Mouse (Mus musculus): Measurements from ENCODE around the gene P4hb. TPM values are rescaled to one million over a fixed set of nuclear protein-coding genes. Genes with fewer than 3 reads are reported as not detected.

P4hb gene
- polyA plus RNA-seq (2015; fragmentation: Nextera tagmentation; extraction: Ambion mirVana), result 256 and 259 TPM in 2 replicates

DNA sequence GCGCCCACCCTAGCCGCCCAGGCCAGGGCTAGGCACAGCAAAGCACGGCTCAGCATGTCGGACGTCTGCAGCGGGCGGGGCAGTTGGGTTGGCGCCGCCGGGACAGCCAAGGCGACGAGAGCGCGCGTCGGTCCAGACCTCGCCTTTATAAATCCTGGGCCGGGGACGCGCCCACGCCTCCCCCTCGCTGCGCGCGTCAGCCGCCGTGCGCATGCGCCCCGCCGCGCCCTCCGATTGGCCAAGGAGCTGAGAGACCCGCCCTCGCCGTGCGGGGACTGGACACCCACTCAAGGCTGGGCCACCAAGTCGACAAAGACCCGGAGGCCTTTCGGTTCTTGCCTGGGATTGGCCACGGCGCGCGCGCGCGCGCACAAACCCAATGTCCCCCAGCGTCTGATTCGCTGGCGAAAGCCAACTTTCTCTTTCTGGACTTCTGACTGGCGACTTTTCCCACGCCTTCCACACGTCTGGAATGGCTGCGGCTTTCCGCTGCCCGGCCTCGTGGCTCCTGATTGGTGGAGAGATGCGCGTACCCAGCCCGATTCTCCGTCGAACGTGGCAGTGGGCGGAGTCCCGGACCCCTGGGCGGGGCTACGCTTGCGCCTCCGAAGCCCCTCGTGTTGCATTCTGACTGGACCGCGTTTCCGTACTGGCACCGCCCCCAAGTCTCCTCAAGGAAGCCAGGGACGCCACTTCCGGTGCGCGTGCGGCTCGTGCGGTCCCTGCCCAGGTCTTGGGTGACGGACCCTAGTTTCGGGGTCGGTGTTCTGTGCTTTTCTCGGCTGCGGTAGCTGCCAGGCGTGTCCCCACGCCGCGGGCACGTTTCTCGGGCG lies at the start of gene P4hb:
P4hb (minus strand) TSS at position 502 of the 833 bp plus-strand sequence.
- Histone ChIP-seq H3K9me3 (no peaks in the 10 kb centered on the region), H3K4me1 (peaks cover 23% of the 10 kb centered on the region), H3K27ac (peak within 1 kb of the TSS; percentile 93), H3K36me3 (replicated peaks) (peaks cover 22% of the 10 kb centered on the region), H3K9ac (peak within 1 kb of the TSS; percentile 89), H3K4me3 (peak within 1 kb of the TSS; percentile 80), H3K4me2 (peak within 1 kb of the TSS; percentile 90), H3K27me3 (replicated peaks) (no peaks in the 10 kb centered on the region)
- peak; percentile 98 for ATAC-seq (replicated peaks)
- under 1% methylated on average over 94 of the region's 94 CpGs for WGBS

DNA sequence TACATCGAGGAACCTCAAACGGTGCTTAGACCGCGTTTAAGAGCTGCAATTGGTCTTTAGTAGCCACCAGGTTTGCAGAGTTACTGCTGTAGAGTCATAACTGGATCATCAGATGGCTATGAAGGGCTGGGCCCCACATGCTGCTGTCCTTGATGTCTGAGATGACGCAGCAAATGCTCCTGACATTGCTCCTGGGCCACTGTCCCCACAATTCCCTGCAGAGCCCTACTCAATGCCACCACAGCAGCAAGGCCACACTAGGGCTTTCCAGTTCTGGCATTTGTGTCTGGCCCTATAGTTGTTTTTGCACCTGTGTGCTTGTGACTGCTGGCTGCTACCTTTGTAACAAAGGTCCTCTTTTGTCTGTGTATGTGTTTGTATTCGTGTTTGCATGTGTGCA lies 49.8 kb upstream of the P4hb start:
- no peak for ATAC-seq (replicated peaks)
- peaks cover 22% of the 10 kb centered on the region for H3K4me1 ChIP-seq
- peaks cover 37% of the 10 kb centered on the region for H3K36me3 ChIP-seq (replicated peaks)
- no peaks in the 10 kb centered on the region for H3K27me3 ChIP-seq (replicated peaks)
- no peak overlapping the region for H3K27ac ChIP-seq
- no peak overlapping the region for H3K4me2 ChIP-seq
- H3K9me3 ChIP-seq, result no peaks in the 10 kb centered on the region
- no peak overlapping the region for H3K9ac ChIP-seq
- 93% methylated on average over 6 of the region's 6 CpGs for WGBS
- H3K4me3 ChIP-seq, result no peak overlapping the region

DNA sequence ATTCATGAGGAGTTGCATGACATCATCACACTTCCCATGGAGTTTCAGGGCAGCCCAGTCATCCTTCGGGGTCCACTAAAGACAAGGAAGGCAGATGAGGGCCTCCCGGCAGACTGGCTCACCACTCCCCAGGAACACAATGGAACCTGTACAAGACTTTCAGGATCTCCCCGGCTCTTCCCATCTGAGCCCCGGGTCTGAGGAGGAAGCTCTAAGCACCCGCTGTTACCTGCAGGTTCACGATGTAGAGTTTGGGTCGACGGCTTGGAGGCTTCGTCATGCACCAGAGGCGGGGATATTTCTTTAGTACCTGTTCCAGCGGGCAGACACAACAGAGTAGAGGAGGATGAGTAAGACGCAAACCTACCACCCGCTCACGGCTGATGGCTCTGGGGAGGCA lies 47.1 kb upstream of the P4hb start:
- Histone ChIP-seq H3K9ac (no peak overlapping the region), H3K27me3 (replicated peaks) (no peaks in the 10 kb centered on the region), H3K4me1 (peaks cover 38% of the 10 kb centered on the region), H3K27ac (no peak overlapping the region), H3K36me3 (replicated peaks) (peaks cover 33% of the 10 kb centered on the region), H3K4me3 (no peak overlapping the region), H3K9me3 (no peaks in the 10 kb centered on the region), H3K4me2 (no peak overlapping the region)
- no peak for ATAC-seq (replicated peaks)
- 93% methylated on average over 14 of the region's 14 CpGs for WGBS

DNA sequence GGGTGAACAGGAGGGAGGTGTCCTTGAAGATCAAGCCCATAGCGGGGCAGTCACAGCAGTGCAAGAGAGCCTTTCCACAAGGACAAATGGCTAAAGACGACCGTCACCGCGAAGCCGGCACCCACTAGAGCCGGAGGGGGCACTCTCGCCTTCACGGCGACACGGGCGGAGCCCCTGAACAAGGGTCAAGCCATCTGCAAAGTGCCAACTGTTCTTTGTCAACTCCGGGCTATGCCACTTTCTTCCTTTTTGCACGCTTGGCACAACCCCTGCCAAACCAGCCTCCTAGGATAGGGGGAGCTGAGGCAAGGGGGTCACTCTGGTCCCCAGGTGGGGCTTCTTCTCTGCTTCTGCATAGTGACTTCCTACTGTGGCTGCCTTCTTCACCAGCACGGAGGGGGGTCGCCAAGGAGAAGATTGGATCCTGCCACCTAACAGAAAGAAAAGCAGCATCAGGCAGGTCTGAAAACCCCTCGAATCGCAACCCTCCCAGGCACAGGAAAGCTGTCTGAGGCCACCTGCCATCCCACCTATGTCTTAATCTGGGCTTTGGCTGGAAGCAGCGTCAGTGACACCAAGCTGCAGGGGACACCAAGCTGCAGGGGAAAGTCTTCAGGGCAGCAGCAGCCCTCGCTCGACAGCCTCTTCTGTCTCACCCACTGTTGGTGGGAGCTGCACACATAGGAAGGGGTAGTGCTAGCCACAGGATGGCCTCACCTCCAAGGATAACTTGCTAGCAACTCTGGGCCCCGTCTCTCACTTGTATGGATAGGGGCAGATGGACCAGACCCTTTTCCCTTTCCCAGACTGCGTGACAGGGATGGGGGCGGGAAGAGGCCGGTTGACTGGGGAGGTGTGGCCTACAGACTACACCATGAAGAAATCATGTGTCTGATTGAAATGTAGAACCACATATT lies 45.8 kb upstream of the P4hb start:
- H3K27me3 ChIP-seq (replicated peaks), result no peaks in the 10 kb centered on the region
- WGBS, result 95% methylated on average over 25 of the region's 25 CpGs
- H3K9me3 ChIP-seq, result no peaks in the 10 kb centered on the region
- H3K27ac ChIP-seq, result 0 out of 2 replicates have a peak overlapping the region, but pooled peaks have one; percentile 91
- no peak overlapping the region for H3K9ac ChIP-seq
- H3K4me3 ChIP-seq, result no peak overlapping the region
- no peak for ATAC-seq (replicated peaks)
- peaks cover 31% of the 10 kb centered on the region for H3K4me1 ChIP-seq
- no peak overlapping the region for H3K4me2 ChIP-seq
- peaks cover 33% of the 10 kb centered on the region for H3K36me3 ChIP-seq (replicated peaks)

DNA sequence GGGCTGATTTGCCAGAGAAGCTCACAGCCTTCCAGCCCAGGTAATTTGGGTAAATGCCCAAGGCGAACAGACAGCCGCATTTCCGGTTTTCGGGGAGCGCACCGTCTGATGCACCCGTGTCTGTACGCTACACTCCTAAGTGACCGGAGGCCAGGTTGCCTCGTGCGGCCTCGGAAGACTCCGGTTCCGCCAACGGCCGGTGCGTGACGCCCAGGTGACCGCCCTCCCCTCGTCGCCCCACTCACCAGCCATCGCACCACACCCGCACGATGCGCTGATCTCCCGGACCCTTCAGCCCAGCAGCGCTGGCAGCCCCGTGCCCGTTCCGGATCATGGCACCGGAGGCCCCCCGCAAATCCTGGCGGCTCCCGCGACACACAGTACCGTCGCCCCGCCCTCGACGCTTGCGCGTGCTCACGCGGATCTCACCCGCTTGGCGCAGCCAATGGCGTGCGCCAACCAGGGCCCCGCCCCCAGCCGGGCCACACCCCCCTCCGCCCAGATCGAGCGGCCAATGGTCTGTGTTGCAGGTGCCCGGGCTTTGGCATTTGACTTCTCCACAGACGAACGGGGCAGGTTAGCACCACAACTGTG lies 44.6 kb upstream of the P4hb start, which contains the start of gene Pcyt2:
Pcyt2 (minus strand) TSS at position 418 of the 594 bp plus-strand sequence.
- peak within 1 kb of the TSS; percentile 74 for H3K4me2 ChIP-seq
- peak; percentile 95 for ATAC-seq (replicated peaks)
- under 1% methylated on average over 56 of the region's 56 CpGs for WGBS
- H3K4me1 ChIP-seq, result peaks cover 24% of the 10 kb centered on the region
- no peaks in the 10 kb centered on the region for H3K27me3 ChIP-seq (replicated peaks)
- H3K36me3 ChIP-seq (replicated peaks), result peaks cover 32% of the 10 kb centered on the region
- no peaks in the 10 kb centered on the region for H3K9me3 ChIP-seq
- peak within 1 kb of the TSS; percentile 73 for H3K4me3 ChIP-seq
- peak within 1 kb of the TSS; percentile 84 for H3K9ac ChIP-seq
- peak within 1 kb of the TSS; percentile 91 for H3K27ac ChIP-seq

- H3K36me3 ChIP-seq (replicated peaks), result peaks cover 24% of the 10 kb centered on the region
- H3K4me1 ChIP-seq, result peaks cover 24% of the 10 kb centered on the region
- no peaks in the 10 kb centered on the region for H3K9me3 ChIP-seq
- peak overlapping the region; percentile 84 for H3K9ac ChIP-seq
- peak overlapping the region; percentile 74 for H3K4me2 ChIP-seq
- WGBS, result 55% methylated on average over 4 of the region's 4 CpGs
- H3K4me3 ChIP-seq, result peak overlapping the region; percentile 73
- no peak for ATAC-seq (replicated peaks)
- H3K27me3 ChIP-seq (replicated peaks), result no peaks in the 10 kb centered on the region
- H3K27ac ChIP-seq, result peak overlapping the region; percentile 91
Observed at GRCm38 (mm10) chr11:120616617-120617294, 43.7 kb upstream of the P4hb start.

- Histone ChIP-seq H3K4me1 (peaks cover 24% of the 10 kb centered on the region), H3K9ac (no peak overlapping the region), H3K9me3 (no peaks in the 10 kb centered on the region), H3K27me3 (replicated peaks) (no peaks in the 10 kb centered on the region), H3K4me2 (no peak overlapping the region), H3K36me3 (replicated peaks) (peaks cover 23% of the 10 kb centered on the region), H3K27ac (no peak overlapping the region), H3K4me3 (no peak overlapping the region)
- 89% methylated on average over 11 of the region's 11 CpGs for WGBS
- no peak for ATAC-seq (replicated peaks)
Observed at GRCm38 (mm10) chr11:120615606-120616203, 42.7 kb upstream of the P4hb start.

GRCm38 (mm10) chr11:120615167-120615566 lies 42.1 kb upstream of the P4hb start:
- Histone ChIP-seq H3K27ac (no peak overlapping the region), H3K9me3 (no peaks in the 10 kb centered on the region), H3K27me3 (replicated peaks) (no peaks in the 10 kb centered on the region), H3K4me2 (no peak overlapping the region), H3K4me1 (peaks cover 24% of the 10 kb centered on the region), H3K9ac (no peak overlapping the region), H3K4me3 (no peak overlapping the region), H3K36me3 (replicated peaks) (peaks cover 19% of the 10 kb centered on the region; the same call in 1 of the 2 replicates)
- WGBS, result 93% methylated on average over 6 of the region's 6 CpGs
- no peak for ATAC-seq (replicated peaks)

DNA sequence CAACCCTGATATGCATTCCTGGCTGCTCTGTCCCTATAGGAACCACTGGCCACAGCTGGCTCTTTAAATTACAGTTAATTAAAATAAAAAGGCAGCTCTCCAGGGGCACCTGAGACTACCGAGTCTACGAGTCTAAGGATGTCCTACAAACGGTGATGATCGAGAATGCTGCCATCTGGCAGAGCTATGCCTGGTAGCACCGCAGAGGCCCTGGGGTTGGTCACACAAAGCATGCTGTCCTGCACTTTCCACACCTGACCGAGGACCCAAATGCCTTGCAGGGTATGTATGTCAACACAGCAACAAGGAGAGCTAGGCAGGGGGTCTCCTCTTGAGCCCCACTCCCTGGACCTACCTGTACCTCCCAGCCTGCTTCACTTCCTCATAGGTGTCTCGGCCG lies 40.9 kb upstream of the P4hb start:
- no peak overlapping the region for H3K9ac ChIP-seq
- 82% methylated on average over 8 of the region's 8 CpGs for WGBS
- no peak for ATAC-seq (replicated peaks)

GRCm38 (mm10) chr11:120613481-120613972 lies 40.5 kb upstream of the P4hb start:
- Histone ChIP-seq H3K27ac (no peak overlapping the region), H3K27me3 (replicated peaks) (peaks cover 9% of the 10 kb centered on the region; the same call in 1 of the 2 replicates), H3K4me2 (no peak overlapping the region), H3K9me3 (no peaks in the 10 kb centered on the region), H3K4me3 (no peak overlapping the region), H3K36me3 (replicated peaks) (0 out of 2 replicates have a peak, but pooled peaks cover 9% of the 10 kb centered on the region), H3K9ac (no peak overlapping the region), H3K4me1 (peaks cover 30% of the 10 kb centered on the region)
- 89% methylated on average over 10 of the region's 10 CpGs for WGBS
- ATAC-seq (replicated peaks), result no peak

More for the DNA sequence above, 40.9 kb upstream of the P4hb start:
- Histone ChIP-seq H3K4me2 (no peak overlapping the region), H3K27ac (no peak overlapping the region), H3K4me1 (peaks cover 26% of the 10 kb centered on the region), H3K36me3 (replicated peaks) (0 out of 2 replicates have a peak, but pooled peaks cover 13% of the 10 kb centered on the region), H3K9me3 (no peaks in the 10 kb centered on the region), H3K27me3 (replicated peaks) (peaks cover 5% of the 10 kb centered on the region; the same call in 1 of the 2 replicates), H3K4me3 (no peak overlapping the region)

GRCm38 (mm10) chr11:120612763-120613162 lies 39.7 kb upstream of the P4hb start:
- Histone ChIP-seq H3K4me2 (no peak overlapping the region), H3K27me3 (replicated peaks) (peaks cover 9% of the 10 kb centered on the region; the same call in 1 of the 2 replicates), H3K4me1 (peaks cover 30% of the 10 kb centered on the region), H3K36me3 (replicated peaks) (0 out of 2 replicates have a peak, but pooled peaks cover 7% of the 10 kb centered on the region), H3K9ac (no peak overlapping the region), H3K4me3 (no peak overlapping the region), H3K27ac (no peak overlapping the region), H3K9me3 (no peaks in the 10 kb centered on the region)
- 40% methylated on average over 6 of the region's 6 CpGs for WGBS
- no peak for ATAC-seq (replicated peaks)

All from midbrain, embryonic 15.5 days (tissue).